Mouse (Mus musculus) kidney, adult 2 months (tissue): ENCODE data around the gene Nav2. TPM values are rescaled to one million over a fixed set of nuclear protein-coding genes. Genes with fewer than 3 reads are reported as not detected.
A peak's percentile ranks its signal among the peaks of the same experiment; 100 is the strongest.

Experiments used
- DNase-seq: peaks from one replicate; pipeline ENCODE4 v3.0.0; 2021
- H3K27ac ChIP-seq: fragments of 200-500 bp; 2 replicates; pipeline ENCODE4 v1.5.1; 2012; ENCODE audit warnings: low read depth, low read length, control low read depth, inconsistent platforms; ENCODE audit not compliant: insufficient read depth
- H3K27me3 ChIP-seq: fragments of 200-500 bp; replicated peaks from 2 replicates; pipeline ENCODE4 v1.6.1; 2012; ENCODE audit warnings: mild to moderate bottlenecking, moderate library complexity, low read length, inconsistent platforms; ENCODE audit not compliant: control insufficient read depth, insufficient read depth
- H3K36me3 ChIP-seq: fragments of 200-500 bp; 2 replicates; pipeline ENCODE4 v1.6.1; 2012; ENCODE audit warnings: mild to moderate bottlenecking, moderate library complexity, low read length, inconsistent platforms; ENCODE audit not compliant: control insufficient read depth, insufficient read depth
- H3K4me1 ChIP-seq: fragments of 200-500 bp; 2 replicates; pipeline ENCODE4 v1.6.1; 2011; ENCODE audit warnings: low read length; ENCODE audit not compliant: control insufficient read depth, insufficient read depth
- H3K4me3 ChIP-seq: fragments of 200-500 bp; 2 replicates; pipeline ENCODE4 v1.5.1; 2011; ENCODE audit warnings: mild to moderate bottlenecking, low read depth, low read length, control low read depth; ENCODE audit not compliant: insufficient read depth
- CTCF ChIP-seq: fragments of 200-500 bp; conservative IDR thresholded peaks from 2 replicates; pipeline ENCODE4 v1.5.1; 2011; ENCODE audit warnings: low read depth, mild to moderate bottlenecking, control low read depth, low read length, moderate library complexity, mixed read lengths; ENCODE audit not compliant: insufficient read depth, insufficient read length
- POLR2A ChIP-seq: fragments of 200-500 bp; IDR thresholded peaks from one replicate; pipeline ENCODE4 v1.6.1; 2011; ENCODE audit warnings: low read depth, low read length, control low read depth
- WGBS: fragments of 180-500 bp; shearing (Covaris S2); methylation state at CpG from one replicate; pipeline ENCODE4 v1.1.7; 2018; 5-methylcytosine and 5-hydroxymethylcytosine counted together
- polyA plus RNA-seq: library from polyadenylated mRNA; depleted of rRNA; stranded (reverse); fragments of >200 nt; gene quantifications from 2 replicates; pipeline ENCODE4 v1.2.3, GENCODE M21; 2012

Nav2 gene
- polyA plus RNA-seq, 1 experiment, result 18.3 TPM

GRCm38 (mm10) chr7:49493210-49493609 is 584.7 kb downstream of the Nav2 start:
- peak overlapping the region; percentile 64; the same call in 1 of the 2 replicates for H3K27ac ChIP-seq
- no peaks in the 10 kb centered on the region for H3K27me3 ChIP-seq
- no peaks in the 10 kb centered on the region for H3K36me3 ChIP-seq
- WGBS, result 90% methylated on average over 4 of the region's 4 CpGs
- no peak overlapping the region for H3K4me3 ChIP-seq
- TF ChIP-seq CTCF (peak; percentile 62), POLR2A (no peak)
- DNase-seq, result no peak
- H3K4me1 ChIP-seq, result peaks cover 10% of the 10 kb centered on the region

- TF ChIP-seq CTCF (no peak), POLR2A (no peak)
- H3K36me3 ChIP-seq, result no peaks in the 10 kb centered on the region
- H3K27ac ChIP-seq, result no peak overlapping the region
- no peak overlapping the region for H3K4me3 ChIP-seq
- no peak for DNase-seq
- H3K4me1 ChIP-seq, result peaks cover 10% of the 10 kb centered on the region; the same call in 1 of the 2 replicates
- WGBS, result 79% methylated on average over 6 of the region's 6 CpGs
- H3K27me3 ChIP-seq, result no peaks in the 10 kb centered on the region
Measured at GRCm38 (mm10) chr7:49494654-49495053, 586.1 kb downstream of the Nav2 start.

- TF ChIP-seq CTCF (no peak), POLR2A (no peak)
- peaks cover 10% of the 10 kb centered on the region; the same call in 1 of the 2 replicates for H3K4me1 ChIP-seq
- WGBS, result 64% methylated on average over 11 of the region's 11 CpGs
- no peak for DNase-seq
- no peaks in the 10 kb centered on the region for H3K36me3 ChIP-seq
- no peak overlapping the region for H3K27ac ChIP-seq
- H3K4me3 ChIP-seq, result no peak overlapping the region
- H3K27me3 ChIP-seq, result no peaks in the 10 kb centered on the region
Measured at GRCm38 (mm10) chr7:49496111-49496510, 587.6 kb downstream of the Nav2 start.

- peaks cover 10% of the 10 kb centered on the region; the same call in 1 of the 2 replicates for H3K4me1 ChIP-seq
- WGBS, result 26% methylated on average over 13 of the region's 13 CpGs
- no peak overlapping the region for H3K4me3 ChIP-seq
Measured at GRCm38 (mm10) chr7:49496766-49497425, 588.4 kb downstream of the Nav2 start.

GRCm38 (mm10) chr7:49497426-49497892 is 588.9 kb downstream of the Nav2 start:
- WGBS, result 61% methylated on average over 4 of the region's 4 CpGs
- no peak for TF ChIP-seq CTCF
- TF ChIP-seq POLR2A, result no peak
- no peak for DNase-seq

More at GRCm38 (mm10) chr7:49496766-49497425, 588.4 kb downstream of the Nav2 start:
- Histone ChIP-seq H3K27me3 (no peaks in the 10 kb centered on the region), H3K36me3 (no peaks in the 10 kb centered on the region), H3K27ac (no peak overlapping the region)
- no peak for DNase-seq
- TF ChIP-seq CTCF (no peak), POLR2A (no peak)

GRCm38 (mm10) chr7:49499598-49499997 is 591.1 kb downstream of the Nav2 start:
- peaks cover 8% of the 10 kb centered on the region; the same call in 1 of the 2 replicates for H3K4me1 ChIP-seq
- no peak overlapping the region for H3K27ac ChIP-seq
- H3K36me3 ChIP-seq, result no peaks in the 10 kb centered on the region
- no peak overlapping the region for H3K4me3 ChIP-seq
- H3K27me3 ChIP-seq, result no peaks in the 10 kb centered on the region
- DNase-seq, result peak; percentile 93
- TF ChIP-seq CTCF (no peak), POLR2A (no peak)
- WGBS, result 51% methylated on average over 6 of the region's 6 CpGs

More at GRCm38 (mm10) chr7:49497426-49497892, 588.9 kb downstream of the Nav2 start:
- Histone ChIP-seq H3K4me1 (peaks cover 10% of the 10 kb centered on the region; the same call in 1 of the 2 replicates), H3K27ac (no peak overlapping the region), H3K36me3 (no peaks in the 10 kb centered on the region), H3K4me3 (no peak overlapping the region), H3K27me3 (no peaks in the 10 kb centered on the region)

GRCm38 (mm10) chr7:49500916-49501315 is 592.4 kb downstream of the Nav2 start:
- Histone ChIP-seq H3K36me3 (no peaks in the 10 kb centered on the region), H3K4me3 (no peak overlapping the region), H3K4me1 (peaks cover 11% of the 10 kb centered on the region; the same call in 1 of the 2 replicates), H3K27me3 (no peaks in the 10 kb centered on the region), H3K27ac (no peak overlapping the region)
- WGBS, result 95% methylated on average over 5 of the region's 5 CpGs
- DNase-seq, result no peak
- TF ChIP-seq POLR2A (no peak), CTCF (no peak)
